Mouse (Mus musculus): ENCODE measurements around the gene Nptx1.

The Nptx1 gene

DNA sequence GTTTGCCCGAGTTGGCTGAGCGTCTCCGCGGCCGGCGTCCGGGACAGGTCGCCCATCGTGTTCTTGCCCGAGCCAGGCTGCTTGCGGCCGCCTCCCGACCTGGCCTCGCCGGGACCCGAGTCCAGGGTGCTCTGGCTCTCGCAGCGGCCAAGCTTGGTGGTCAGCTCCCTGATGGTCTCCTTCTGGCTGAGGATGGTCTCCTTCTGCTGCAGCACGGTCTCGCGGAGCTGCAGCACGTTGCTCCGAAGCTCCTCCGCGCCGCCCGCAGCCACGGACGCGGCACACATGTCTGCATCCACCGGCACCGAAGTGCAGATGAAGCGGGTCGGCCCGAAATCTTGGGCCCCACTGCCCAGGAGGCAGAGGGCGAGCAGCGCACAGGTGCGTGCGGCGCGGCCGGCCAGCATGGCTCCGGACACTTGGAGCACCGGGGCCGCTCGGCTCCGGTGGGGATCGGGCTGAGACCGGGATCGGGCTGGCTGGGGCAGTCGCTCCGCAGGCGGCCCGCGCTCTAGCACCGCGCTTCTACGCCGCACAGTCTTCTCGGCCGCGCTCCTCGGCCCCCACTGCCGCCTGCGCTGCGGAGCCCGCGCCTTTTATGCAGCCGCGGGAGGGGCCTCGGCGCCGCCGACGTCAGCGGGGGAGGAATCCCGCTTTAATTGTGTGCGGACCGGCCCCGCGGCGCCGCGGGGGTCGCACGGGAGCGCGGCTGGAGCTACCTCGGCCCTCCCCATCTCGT is at the start of gene Nptx1:
Gene Nptx1, minus strand, starts transcription at position 571 of the 739 bp plus-strand sequence.
- TF ChIP-seq POU5F1 (IDR thresholded peaks at IDR 0.05; ENCODE audit: borderline replicate concordance, low read length) (no peak), CTCF (conservative IDR thresholded peaks at IDR 0.05; ENCODE audit: low read length) (no peak), NANOG (IDR thresholded peaks at IDR 0.05; ENCODE audit: borderline replicate concordance, low read length) (no peak)
- H3K4me1 ChIP-seq (replicated peaks; ENCODE audit: low read depth, low read length): peaks cover 43% of the 10 kb centered on the region
- peaks cover 98% of the 10 kb centered on the region for H3K27me3 ChIP-seq (ENCODE audit: insufficient read depth, low read length)
- no peaks in the 10 kb centered on the region for H3K36me3 ChIP-seq (ENCODE audit: insufficient read depth, low read length)
- H3K4me3 ChIP-seq (replicated peaks; ENCODE audit: low read length): peak within 1 kb of the TSS; percentile 77
- H3K9me3 ChIP-seq (ENCODE audit: low read length): no peaks in the 10 kb centered on the region

DNA sequence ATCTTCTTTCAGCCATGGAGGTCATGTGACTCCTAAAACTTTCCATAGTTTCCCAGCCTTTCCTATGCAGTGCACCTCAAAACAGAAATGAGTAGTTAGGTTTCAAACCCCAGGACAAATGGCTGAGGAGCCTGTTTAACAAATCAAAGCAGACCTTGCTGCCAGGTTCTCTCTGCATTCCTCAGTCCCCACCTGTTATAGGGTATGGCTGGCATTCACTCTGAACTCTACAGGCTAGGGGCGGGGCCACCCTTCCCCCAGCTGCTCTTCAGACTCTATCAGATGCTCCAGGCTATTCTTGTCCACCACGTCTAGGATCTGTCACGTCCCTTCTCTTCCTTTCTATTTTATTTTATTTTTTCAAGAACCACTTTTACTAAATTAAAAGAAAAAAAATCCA is 46.4 kb upstream of the Nptx1 start:
- H3K27me3 ChIP-seq (ENCODE audit: insufficient read depth, low read length): no peaks in the 10 kb centered on the region
- no peaks in the 10 kb centered on the region for H3K9me3 ChIP-seq (ENCODE audit: low read length)
- no peak overlapping the region for H3K4me3 ChIP-seq (replicated peaks; ENCODE audit: low read length)
- no peak for TF ChIP-seq POU5F1 (IDR thresholded peaks at IDR 0.05; ENCODE audit: borderline replicate concordance, low read length)
- no peak for TF ChIP-seq CTCF (conservative IDR thresholded peaks at IDR 0.05; ENCODE audit: low read length)
- TF ChIP-seq NANOG (IDR thresholded peaks at IDR 0.05; ENCODE audit: borderline replicate concordance, low read length): no peak
- peaks cover 48% of the 10 kb centered on the region for H3K4me1 ChIP-seq (replicated peaks; ENCODE audit: low read depth, low read length)
- no peaks in the 10 kb centered on the region for H3K36me3 ChIP-seq (ENCODE audit: insufficient read depth, low read length)

DNA sequence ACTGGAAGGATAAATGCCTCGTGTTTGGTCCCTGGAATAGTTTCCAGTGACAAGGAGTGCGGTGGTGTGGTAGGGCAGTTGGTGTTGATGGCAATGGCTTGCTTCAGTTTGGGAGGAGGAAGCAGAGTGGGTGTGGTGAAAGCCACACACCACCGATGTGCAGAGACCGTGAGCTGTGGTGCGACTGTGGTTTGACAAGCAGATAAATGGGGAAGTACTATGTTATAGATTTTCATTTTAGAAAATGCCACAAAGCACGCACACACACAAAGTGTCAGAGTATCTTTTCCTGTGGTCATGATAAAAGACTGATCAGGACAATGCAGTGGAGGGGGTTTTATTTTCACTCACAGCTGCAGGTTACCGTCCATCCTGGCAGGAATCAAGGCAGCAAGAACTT is 41.7 kb upstream of the Nptx1 start:
- Histone ChIP-seq H3K4me1 (replicated peaks; ENCODE audit: low read depth, low read length) (peaks cover 59% of the 10 kb centered on the region), H3K9me3 (ENCODE audit: low read length) (no peaks in the 10 kb centered on the region), H3K36me3 (ENCODE audit: insufficient read depth, low read length) (no peaks in the 10 kb centered on the region), H3K27me3 (ENCODE audit: insufficient read depth, low read length) (no peaks in the 10 kb centered on the region), H3K4me3 (replicated peaks; ENCODE audit: low read length) (no peak overlapping the region)
- no peak for TF ChIP-seq NANOG (IDR thresholded peaks at IDR 0.05; ENCODE audit: borderline replicate concordance, low read length)
- no peak for TF ChIP-seq POU5F1 (IDR thresholded peaks at IDR 0.05; ENCODE audit: borderline replicate concordance, low read length)
- no peak for TF ChIP-seq CTCF (conservative IDR thresholded peaks at IDR 0.05; ENCODE audit: low read length)

DNA sequence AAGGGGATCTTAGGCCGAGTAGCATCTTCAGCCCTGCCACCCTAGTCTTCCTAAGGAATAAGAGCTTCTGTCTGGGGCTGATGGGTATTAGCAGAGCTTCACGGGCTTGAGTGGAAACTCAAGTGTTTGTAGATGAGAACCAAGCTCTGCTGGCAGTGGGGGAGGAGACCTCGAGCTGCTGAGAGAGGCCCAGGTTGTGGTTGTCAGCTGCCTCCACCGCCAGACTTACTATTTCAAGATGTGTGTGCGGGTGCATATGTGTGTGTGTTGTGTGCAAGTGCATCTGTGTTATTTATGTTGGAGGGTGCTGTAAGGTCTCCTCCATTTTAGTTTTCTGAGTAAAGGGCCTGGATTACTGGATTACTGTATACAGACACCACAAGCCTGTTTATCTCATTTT is 39.6 kb upstream of the Nptx1 start:
- TF ChIP-seq NANOG (IDR thresholded peaks at IDR 0.05; ENCODE audit: borderline replicate concordance, low read length): no peak
- no peak for TF ChIP-seq CTCF (conservative IDR thresholded peaks at IDR 0.05; ENCODE audit: low read length)
- TF ChIP-seq POU5F1 (IDR thresholded peaks at IDR 0.05; ENCODE audit: borderline replicate concordance, low read length): no peak
- Histone ChIP-seq H3K4me3 (replicated peaks; ENCODE audit: low read length) (no peak overlapping the region), H3K36me3 (ENCODE audit: insufficient read depth, low read length) (no peaks in the 10 kb centered on the region), H3K27me3 (ENCODE audit: insufficient read depth, low read length) (no peaks in the 10 kb centered on the region), H3K9me3 (ENCODE audit: low read length) (no peaks in the 10 kb centered on the region), H3K4me1 (replicated peaks; ENCODE audit: low read depth, low read length) (peaks cover 48% of the 10 kb centered on the region)

DNA sequence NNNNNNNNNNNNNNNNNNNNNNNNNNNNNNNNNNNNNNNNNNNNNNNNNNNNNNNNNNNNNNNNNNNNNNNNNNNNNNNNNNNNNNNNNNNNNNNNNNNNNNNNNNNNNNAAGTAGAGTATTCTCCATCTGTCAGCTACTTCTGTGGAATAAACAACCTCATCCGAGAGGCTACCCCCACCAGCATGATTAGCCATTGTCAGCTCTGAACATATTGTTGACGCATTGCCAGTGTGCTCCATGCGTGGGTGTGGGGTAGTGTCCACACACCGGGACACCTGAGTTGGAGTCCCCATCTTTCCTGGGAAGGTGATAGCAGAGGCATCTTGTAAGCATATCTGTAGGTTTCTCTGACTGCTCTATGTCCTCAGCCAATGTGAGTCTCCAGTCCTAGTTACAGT is 39.0 kb upstream of the Nptx1 start:
- no peak for TF ChIP-seq POU5F1 (IDR thresholded peaks at IDR 0.05; ENCODE audit: borderline replicate concordance, low read length)
- no peak for TF ChIP-seq NANOG (IDR thresholded peaks at IDR 0.05; ENCODE audit: borderline replicate concordance, low read length)
- TF ChIP-seq CTCF (conservative IDR thresholded peaks at IDR 0.05; ENCODE audit: low read length): no peak
- Histone ChIP-seq H3K36me3 (ENCODE audit: insufficient read depth, low read length) (no peaks in the 10 kb centered on the region), H3K4me1 (replicated peaks; ENCODE audit: low read depth, low read length) (peaks cover 48% of the 10 kb centered on the region), H3K9me3 (ENCODE audit: low read length) (no peaks in the 10 kb centered on the region), H3K4me3 (replicated peaks; ENCODE audit: low read length) (no peak overlapping the region), H3K27me3 (ENCODE audit: insufficient read depth, low read length) (no peaks in the 10 kb centered on the region)

DNA sequence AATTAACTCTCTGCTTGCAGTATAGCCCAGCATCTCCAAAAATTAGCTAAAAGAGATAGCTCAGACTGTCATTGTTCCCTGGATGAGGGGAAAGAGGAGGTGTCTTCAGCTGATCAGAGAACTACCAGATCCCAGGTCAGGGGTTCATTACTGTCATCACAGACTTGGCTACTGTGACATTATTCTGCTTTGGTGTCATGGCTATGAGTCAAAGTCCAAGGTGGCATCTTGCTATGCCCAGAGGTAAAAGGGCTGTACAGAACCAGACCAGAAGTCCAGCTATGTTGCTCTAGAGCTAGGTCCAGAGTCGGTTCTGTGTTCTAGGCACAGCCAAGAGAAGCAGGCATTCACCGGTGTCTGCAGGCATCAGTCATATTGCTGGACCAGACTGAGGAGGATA is 30.2 kb upstream of the Nptx1 start:
- TF ChIP-seq NANOG (IDR thresholded peaks at IDR 0.05; ENCODE audit: borderline replicate concordance, low read length): no peak
- no peak for TF ChIP-seq POU5F1 (IDR thresholded peaks at IDR 0.05; ENCODE audit: borderline replicate concordance, low read length)
- TF ChIP-seq CTCF (conservative IDR thresholded peaks at IDR 0.05; ENCODE audit: low read length): no peak
- Histone ChIP-seq H3K4me3 (replicated peaks; ENCODE audit: low read length) (no peak overlapping the region), H3K36me3 (ENCODE audit: insufficient read depth, low read length) (no peaks in the 10 kb centered on the region), H3K9me3 (ENCODE audit: low read length) (no peaks in the 10 kb centered on the region), H3K27me3 (ENCODE audit: insufficient read depth, low read length) (peaks cover 3% of the 10 kb centered on the region; the same call in 1 of the 2 replicates), H3K4me1 (replicated peaks; ENCODE audit: low read depth, low read length) (peaks cover 26% of the 10 kb centered on the region)

DNA sequence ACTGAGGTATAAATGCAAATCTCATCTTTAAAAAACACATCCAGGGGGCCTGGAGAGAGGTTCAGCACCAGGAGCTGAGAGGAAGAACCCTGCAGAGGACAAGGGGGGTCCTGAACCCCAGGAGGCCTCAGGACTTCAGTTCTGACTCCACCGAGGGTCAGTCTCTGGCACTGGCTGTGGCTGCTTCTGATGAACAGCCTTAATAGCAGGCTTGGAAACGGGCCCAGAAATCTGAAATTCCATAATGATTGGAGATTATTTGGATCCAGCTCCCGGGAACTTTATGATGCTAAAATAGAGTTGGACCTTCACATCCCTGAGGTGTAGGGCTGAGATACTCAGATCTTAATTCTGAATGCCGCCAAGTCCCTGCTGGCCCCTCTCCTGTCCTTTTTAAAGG is 29.3 kb upstream of the Nptx1 start:
- Histone ChIP-seq H3K36me3 (ENCODE audit: insufficient read depth, low read length) (no peaks in the 10 kb centered on the region), H3K27me3 (ENCODE audit: insufficient read depth, low read length) (peaks cover 3% of the 10 kb centered on the region; the same call in 1 of the 2 replicates), H3K4me3 (replicated peaks; ENCODE audit: low read length) (no peak overlapping the region), H3K4me1 (replicated peaks; ENCODE audit: low read depth, low read length) (peaks cover 34% of the 10 kb centered on the region), H3K9me3 (ENCODE audit: low read length) (no peaks in the 10 kb centered on the region)
- TF ChIP-seq POU5F1 (IDR thresholded peaks at IDR 0.05; ENCODE audit: borderline replicate concordance, low read length) (no peak), CTCF (conservative IDR thresholded peaks at IDR 0.05; ENCODE audit: low read length) (no peak), NANOG (IDR thresholded peaks at IDR 0.05; ENCODE audit: borderline replicate concordance, low read length) (no peak)

DNA sequence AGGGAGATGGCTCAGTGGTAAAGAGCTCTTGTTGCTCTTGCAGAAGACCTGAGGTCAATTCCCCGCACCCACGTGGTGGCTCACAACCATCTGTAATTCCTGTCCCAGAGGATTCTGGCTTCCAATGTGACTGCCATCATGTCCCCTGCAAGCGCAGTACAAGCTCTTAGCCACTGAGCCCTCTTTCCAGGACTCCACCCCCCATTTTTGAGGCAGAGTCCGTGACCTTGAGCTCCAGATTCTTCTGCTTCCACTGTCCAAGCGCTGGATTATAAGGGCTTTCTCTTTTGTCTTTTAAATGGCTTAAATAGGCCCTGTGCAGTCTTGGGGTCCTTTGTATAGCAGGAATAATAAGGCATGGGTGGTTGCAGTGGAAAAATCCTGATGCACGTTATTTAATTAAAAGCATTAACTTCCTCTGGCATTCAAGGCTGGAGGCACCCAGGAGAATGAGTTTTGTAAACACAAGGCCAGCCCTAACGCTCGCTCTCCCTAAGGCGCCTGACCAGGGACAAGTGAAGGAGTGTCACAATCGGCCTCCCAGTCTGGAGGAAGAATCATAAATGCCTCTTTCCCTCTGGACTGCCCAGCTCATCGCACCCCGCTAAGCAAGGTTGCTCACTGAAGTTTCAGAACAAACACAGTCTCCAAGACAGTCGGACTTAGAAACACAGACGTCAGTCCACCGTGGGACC is 24.9 kb upstream of the Nptx1 start:
- Histone ChIP-seq H3K4me3 (replicated peaks; ENCODE audit: low read length) (peak overlapping the region; percentile 53), H3K4me1 (replicated peaks; ENCODE audit: low read depth, low read length) (peaks cover 54% of the 10 kb centered on the region), H3K27me3 (ENCODE audit: insufficient read depth, low read length) (peaks cover 3% of the 10 kb centered on the region), H3K36me3 (ENCODE audit: insufficient read depth, low read length) (no peaks in the 10 kb centered on the region), H3K9me3 (ENCODE audit: low read length) (no peaks in the 10 kb centered on the region)
- TF ChIP-seq CTCF (conservative IDR thresholded peaks at IDR 0.05; ENCODE audit: low read length): no peak
- no peak for TF ChIP-seq POU5F1 (IDR thresholded peaks at IDR 0.05; ENCODE audit: borderline replicate concordance, low read length)
- TF ChIP-seq NANOG (IDR thresholded peaks at IDR 0.05; ENCODE audit: borderline replicate concordance, low read length): peak; percentile 28; the same call in 1 of the 2 replicates

Data from E14TG2a.4 (cell line).